Mouse (Mus musculus) inflammation-experienced regulatory T-cells, adult 6 months (primary cell): Measurements from ENCODE around the gene Gpr63. TPM values are rescaled to one million over a fixed set of nuclear protein-coding genes. Genes with fewer than 3 reads are reported as not detected.

Experiments
- polyA plus RNA-seq, 3 experiments: library from polyadenylated mRNA; unstranded; fragments of 100-300 nt; shearing (Covaris generic); gene quantifications; one replicate each; pipeline ENCODE4 v1.2.1; 2017

Gene Gpr63
- polyA plus RNA-seq, 3 experiments from 2014 or later, result 0.13 TPM; not detected in 2

Other genes starting within 250 kb of the Gpr63 start
- gene Klhl32, start 115.3 kb upstream of the Gpr63 start, polyA plus RNA-seq, result under 1 TPM; 0.45 to 0.54 (median 0.46) TPM
- gene Ndufaf4, start 68.3 kb upstream of the Gpr63 start, polyA plus RNA-seq, result 10 to 100 TPM; 25.0 to 33.1 (median 31.6) TPM